Mouse (Mus musculus): Measurements from ENCODE around the gene Chd2.

Gene Chd2

GRCm38 (mm10) chr7:73451594-73451993, 90.0 kb downstream of the Chd2 start:
- no peak for DNase-seq (ENCODE audit: low read depth, low spot score)

GRCm38 (mm10) chr7:73442246-73442645, 99.4 kb downstream of the Chd2 start:
- DNase-seq (ENCODE audit: low read depth, low spot score): no peak

- DNase-seq (ENCODE audit: low read depth, low spot score): no peak
Measured at GRCm38 (mm10) chr7:73441802-73442201, 99.8 kb downstream of the Chd2 start.

GRCm38 (mm10) chr7:73435685-73436084, 105.9 kb downstream of the Chd2 start:
- no peak for DNase-seq (ENCODE audit: low read depth, low spot score)

- no peak for DNase-seq (ENCODE audit: low read depth, low spot score)
Measured at GRCm38 (mm10) chr7:73434336-73434677, 107.3 kb downstream of the Chd2 start.

GRCm38 (mm10) chr7:73433637-73434335, 107.8 kb downstream of the Chd2 start:
- no peak for DNase-seq (ENCODE audit: low read depth, low spot score)

- DNase-seq (ENCODE audit: low read depth, low spot score): no peak
Measured at GRCm38 (mm10) chr7:73428525-73428924, 113.1 kb downstream of the Chd2 start.

- DNase-seq (ENCODE audit: low read depth, low spot score): no peak
Measured at GRCm38 (mm10) chr7:73427794-73428193, 113.8 kb downstream of the Chd2 start.

GRCm38 (mm10) chr7:73426752-73427386, 114.8 kb downstream of the Chd2 start:
- no peak for DNase-seq (ENCODE audit: low read depth, low spot score)

- no peak for DNase-seq (ENCODE audit: low read depth, low spot score)
Measured at GRCm38 (mm10) chr7:73426235-73426634, 115.4 kb downstream of the Chd2 start.

- no peak for DNase-seq (ENCODE audit: low read depth, low spot score)
Measured at GRCm38 (mm10) chr7:73425451-73425850, 116.2 kb downstream of the Chd2 start.

- DNase-seq (ENCODE audit: low read depth, low spot score): no peak
Measured at GRCm38 (mm10) chr7:73424705-73425104, 116.9 kb downstream of the Chd2 start.

- no peak for DNase-seq (ENCODE audit: low read depth, low spot score)
Measured at GRCm38 (mm10) chr7:73424243-73424642, 117.4 kb downstream of the Chd2 start.

- no peak for DNase-seq (ENCODE audit: low read depth, low spot score)
Measured at GRCm38 (mm10) chr7:73423236-73423635, 118.4 kb downstream of the Chd2 start.

- DNase-seq (ENCODE audit: low read depth, low spot score): no peak
Measured at GRCm38 (mm10) chr7:73422223-73423113, 119.2 kb downstream of the Chd2 start.

GRCm38 (mm10) chr7:73421278-73422015, 120.2 kb downstream of the Chd2 start:
- no peak for DNase-seq (ENCODE audit: low read depth, low spot score)

- DNase-seq (ENCODE audit: low read depth, low spot score): no peak
Measured at GRCm38 (mm10) chr7:73420827-73421226, 120.8 kb downstream of the Chd2 start.

- no peak for DNase-seq (ENCODE audit: low read depth, low spot score)
Measured at GRCm38 (mm10) chr7:73419375-73419774, 122.3 kb downstream of the Chd2 start.

GRCm38 (mm10) chr7:73414192-73414591, 127.4 kb downstream of the Chd2 start:
- no peak for DNase-seq (ENCODE audit: low read depth, low spot score)

GRCm38 (mm10) chr7:73412419-73412818, 129.2 kb downstream of the Chd2 start:
- no peak for DNase-seq (ENCODE audit: low read depth, low spot score)

GRCm38 (mm10) chr7:73411986-73412385, 129.6 kb downstream of the Chd2 start:
- DNase-seq (ENCODE audit: low read depth, low spot score): no peak

GRCm38 (mm10) chr7:73411523-73411922, 130.1 kb downstream of the Chd2 start:
- DNase-seq (ENCODE audit: low read depth, low spot score): no peak
